Mouse (Mus musculus) embryonic fibroblast, embryonic 13.5 days (primary cell): Measurements from ENCODE around the gene Cfap100.

Experiments
- CTCF ChIP-seq: IDR thresholded peaks from 2 replicates; pipeline ENCODE4 v1.5.1; 2011; ENCODE audit warnings: mild to moderate bottlenecking, control low read depth, low read length, moderate library complexity, borderline replicate concordance; ENCODE audit not compliant: insufficient read depth
- POLR2A ChIP-seq: IDR thresholded peaks from 2 replicates; pipeline ENCODE4 v1.6.1; 2011; ENCODE audit warnings: low read depth, mild to moderate bottlenecking, control low read depth, low read length, moderate library complexity

DNA sequence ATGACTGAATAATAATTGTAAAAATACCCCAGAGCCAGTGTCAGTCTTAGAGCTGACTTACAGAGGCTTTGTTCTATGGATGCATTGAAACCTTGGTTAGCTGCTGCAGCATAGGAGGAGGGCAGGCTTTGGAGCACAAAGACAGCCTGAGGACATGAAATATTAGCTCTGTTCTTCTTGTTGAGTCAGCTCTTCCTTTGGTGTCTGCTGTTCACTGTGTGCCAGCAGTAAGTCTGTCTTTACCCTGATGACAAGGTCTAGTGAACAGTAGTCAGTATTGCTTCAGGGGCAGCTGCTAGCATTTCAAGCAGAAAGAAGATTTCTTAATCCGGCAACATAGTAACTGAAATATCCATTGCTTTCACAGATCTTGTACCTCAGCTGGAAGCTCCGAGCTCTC is 47.1 kb downstream of the Cfap100 start:
- no peak for TF ChIP-seq CTCF
- no peak for TF ChIP-seq POLR2A
